Mouse (Mus musculus) forebrain, embryonic 15.5 days (tissue): ENCODE data around the gene Lhfpl3. TPM values are rescaled to one million over a fixed set of nuclear protein-coding genes. Genes with fewer than 3 reads are reported as not detected.
A peak's percentile ranks its signal among the peaks of the same experiment; 100 is the strongest.

Experiments
- ATAC-seq: fragments of 200-750 bp; cut with Nextera tagmentation; replicated peaks from 2 replicates; pipeline ENCODE4 v1.8.0; 2017; ENCODE audit warnings: mild to moderate bottlenecking, moderate TSS enrichment, moderate library complexity
- H3K27ac ChIP-seq: fragments of 300-500 bp; sonication (generic); replicated peaks from 2 replicates; pipeline ENCODE4 v1.5.1; 2015; ENCODE audit warnings: mild to moderate bottlenecking, inconsistent platforms
- H3K27me3 ChIP-seq: fragments of 300-500 bp; sonication (generic); 2 replicates; pipeline ENCODE4 v1.6.1; 2015; ENCODE audit warnings: inconsistent platforms
- H3K36me3 ChIP-seq: fragments of 300-500 bp; sonication (generic); 2 replicates; pipeline ENCODE4 v1.6.1; 2015; ENCODE audit warnings: mild to moderate bottlenecking, inconsistent platforms
- H3K4me1 ChIP-seq: fragments of 300-500 bp; sonication (generic); 2 replicates; pipeline ENCODE4 v1.6.1; 2015; ENCODE audit warnings: inconsistent platforms
- H3K4me2 ChIP-seq: fragments of 300-500 bp; sonication (generic); replicated peaks from 2 replicates; pipeline ENCODE4 v1.6.1; 2015; ENCODE audit warnings: mild to moderate bottlenecking, inconsistent platforms
- H3K4me3 ChIP-seq: fragments of 300-500 bp; sonication (generic); 2 replicates; pipeline ENCODE4 v1.5.1; 2015; ENCODE audit warnings: mild to moderate bottlenecking, inconsistent platforms
- H3K9ac ChIP-seq: fragments of 300-500 bp; sonication (generic); replicated peaks from 2 replicates; pipeline ENCODE4 v1.6.1; 2015; ENCODE audit warnings: mild to moderate bottlenecking, inconsistent platforms
- H3K9me3 ChIP-seq: fragments of 300-500 bp; sonication (generic); 2 replicates; pipeline ENCODE4 v1.6.1; 2016; ENCODE audit warnings: inconsistent platforms
- WGBS: fragments of 180-500 bp; shearing (Covaris S2); methylation state at CpG from one replicate; pipeline ENCODE4 v1.1.7; 2015; ENCODE audit warnings: mixed read lengths; 5-methylcytosine and 5-hydroxymethylcytosine counted together
- microRNA-seq: library from miRNA; unstranded; fragments of <30 nt; microRNA quantifications from one replicate; pipeline ENCODE4, GENCODE M21; 2016
- polyA plus RNA-seq: library from polyadenylated mRNA; unstranded; fragments of >200 nt; fragmentation: Nextera tagmentation; extraction: Ambion mirVana; gene quantifications from 2 replicates; pipeline ENCODE4 v1.2.1, GENCODE M21; 2015

The Lhfpl3 gene
- polyA plus RNA-seq, 1 experiment from 2014 or later: 11.5 TPM

- Histone ChIP-seq H3K27ac (no peak overlapping the region), H3K9ac (no peak overlapping the region), H3K4me3 (no peak overlapping the region), H3K36me3 (no peaks in the 10 kb centered on the region), H3K4me2 (no peak overlapping the region), H3K27me3 (no peaks in the 10 kb centered on the region), H3K9me3 (no peaks in the 10 kb centered on the region), H3K4me1 (no peaks in the 10 kb centered on the region)
- 0 out of 2 replicates have a peak, but pooled peaks have one; percentile 48 for ATAC-seq
- 43% methylated on average over 12 of the region's 12 CpGs for whole genome bisulfite sequencing
These were observed 505.8 kb downstream of the Lhfpl3 start for GRCm38 (mm10) chr5:23251462-23252224.

- Histone ChIP-seq H3K4me1 (no peaks in the 10 kb centered on the region), H3K9me3 (no peaks in the 10 kb centered on the region), H3K4me3 (no peak overlapping the region), H3K4me2 (no peak overlapping the region), H3K36me3 (no peaks in the 10 kb centered on the region), H3K27me3 (no peaks in the 10 kb centered on the region), H3K9ac (no peak overlapping the region), H3K27ac (no peak overlapping the region)
- ATAC-seq: no peak
- 73% methylated on average over 3 of the region's 3 CpGs for whole genome bisulfite sequencing
These were observed 510.1 kb downstream of the Lhfpl3 start for GRCm38 (mm10) chr5:23255816-23256418.

GRCm38 (mm10) chr5:23273309-23273708 is 527.5 kb downstream of the Lhfpl3 start:
- no peak overlapping the region for H3K9ac ChIP-seq
- ATAC-seq: no peak
- no peaks in the 10 kb centered on the region for H3K27me3 ChIP-seq
- H3K9me3 ChIP-seq: no peaks in the 10 kb centered on the region
- no peak overlapping the region for H3K27ac ChIP-seq
- H3K4me3 ChIP-seq: no peak overlapping the region
- H3K4me1 ChIP-seq: no peaks in the 10 kb centered on the region
- no peak overlapping the region for H3K4me2 ChIP-seq
- H3K36me3 ChIP-seq: no peaks in the 10 kb centered on the region
- 85% methylated on average over 3 of the region's 3 CpGs for WGBS

- no peak for ATAC-seq
- H3K9me3 ChIP-seq: no peaks in the 10 kb centered on the region
- WGBS: 92% methylated on average over 7 of the region's 7 CpGs
These were observed 533.5 kb downstream of the Lhfpl3 start for GRCm38 (mm10) chr5:23279364-23279763.

GRCm38 (mm10) chr5:23284884-23285283 is 539.0 kb downstream of the Lhfpl3 start:
- Histone ChIP-seq H3K4me2 (no peak overlapping the region), H3K4me3 (no peak overlapping the region), H3K27me3 (no peaks in the 10 kb centered on the region), H3K9ac (no peak overlapping the region), H3K9me3 (no peaks in the 10 kb centered on the region), H3K27ac (no peak overlapping the region), H3K36me3 (no peaks in the 10 kb centered on the region), H3K4me1 (no peaks in the 10 kb centered on the region)
- ATAC-seq: 0 out of 2 replicates have a peak, but pooled peaks have one; percentile 35
- WGBS: 25% methylated on average over 3 of the region's 3 CpGs

More at GRCm38 (mm10) chr5:23279364-23279763, 533.5 kb downstream of the Lhfpl3 start:
- Histone ChIP-seq H3K27ac (no peak overlapping the region), H3K27me3 (no peaks in the 10 kb centered on the region), H3K4me1 (no peaks in the 10 kb centered on the region), H3K36me3 (no peaks in the 10 kb centered on the region), H3K4me2 (no peak overlapping the region), H3K4me3 (no peak overlapping the region), H3K9ac (no peak overlapping the region)

- no peaks in the 10 kb centered on the region for H3K36me3 ChIP-seq
- no peak overlapping the region for H3K27ac ChIP-seq
- no peak overlapping the region for H3K4me2 ChIP-seq
- H3K4me1 ChIP-seq: no peaks in the 10 kb centered on the region
- H3K4me3 ChIP-seq: no peak overlapping the region
- no peak for ATAC-seq
- H3K9me3 ChIP-seq: no peaks in the 10 kb centered on the region
- no peak overlapping the region for H3K9ac ChIP-seq
- no peaks in the 10 kb centered on the region for H3K27me3 ChIP-seq
These were observed 543.3 kb downstream of the Lhfpl3 start for GRCm38 (mm10) chr5:23289149-23289548.

Small RNAs within 50 kb of the gene (microRNA-seq; reads per million reads assigned to microRNA genes)
- not detected for gene Gm28022
- gene Gm44363: not detected

Other genes starting within 250 kb of the Lhfpl3 start
- 39.7 and 40.4 TPM in 2 replicates for gene Orc5, start 195.6 kb upstream of the Lhfpl3 start, polyA plus RNA-seq